Mouse (Mus musculus): ENCODE data around the gene Endog. TPM values are rescaled to one million over a fixed set of nuclear protein-coding genes. Genes with fewer than 3 reads are reported as not detected.
"Not testable (repeated sequence)": the region's sequence is repeated elsewhere in the genome, so short reads cannot be mapped to it uniquely, and the experiment has no call there.

The Endog gene
- polyA plus RNA-seq, 1 experiment from 2014 or later, result 35.3 TPM

DNA sequence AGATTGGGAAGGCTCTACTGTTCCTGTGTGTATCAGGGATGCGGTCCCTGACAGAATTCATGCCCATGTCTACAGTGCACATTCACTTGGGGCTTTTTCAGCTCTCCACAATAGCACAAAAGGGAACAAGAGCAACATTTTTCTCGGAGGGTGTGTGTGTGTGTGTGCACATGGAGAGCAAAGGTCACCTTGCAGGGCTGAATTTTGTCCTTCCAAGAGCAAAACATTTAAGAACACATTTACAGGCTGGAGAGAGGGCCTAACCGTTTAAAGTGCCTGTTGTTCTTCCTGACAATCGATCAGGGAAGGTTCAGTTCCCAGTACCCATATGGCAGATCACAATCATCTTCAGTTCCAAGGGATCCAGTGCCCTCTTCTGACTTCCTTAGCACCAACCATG, 41.1 kb upstream of the Endog start:
- Histone ChIP-seq H3K9me3 (ENCODE audit: control insufficient read depth, low read length) (no peaks in the 10 kb centered on the region), H3K4me3 (ENCODE audit: low read depth, low read length) (no peak overlapping the region), H3K27me3 (ENCODE audit: control insufficient read depth, insufficient read depth, low read length) (no peaks in the 10 kb centered on the region), H3K9ac (ENCODE audit: low read length) (no peak overlapping the region), H3K4me1 (replicated peaks; ENCODE audit: control insufficient read depth, insufficient read depth) (peaks cover 7% of the 10 kb centered on the region), H3K27ac (replicated peaks) (no peak overlapping the region), H3K4me2 (replicated peaks; ENCODE audit: low read depth) (no peak overlapping the region), H3K36me3 (ENCODE audit: control insufficient read depth, insufficient read depth, low read length) (no peaks in the 10 kb centered on the region)
- 73% methylated on average over 4 of the region's 4 CpGs for WGBS
- DNase-seq (ENCODE audit: low spot score) (no peak), ATAC-seq (ENCODE audit: low FRiP score, low TSS enrichment) (no peak)
- TF ChIP-seq EP300 (optimal IDR thresholded peaks at IDR 0.05), result no peak
- no peak for TF ChIP-seq CTCF (IDR thresholded peaks at IDR 0.05; ENCODE audit: low read depth)

DNA sequence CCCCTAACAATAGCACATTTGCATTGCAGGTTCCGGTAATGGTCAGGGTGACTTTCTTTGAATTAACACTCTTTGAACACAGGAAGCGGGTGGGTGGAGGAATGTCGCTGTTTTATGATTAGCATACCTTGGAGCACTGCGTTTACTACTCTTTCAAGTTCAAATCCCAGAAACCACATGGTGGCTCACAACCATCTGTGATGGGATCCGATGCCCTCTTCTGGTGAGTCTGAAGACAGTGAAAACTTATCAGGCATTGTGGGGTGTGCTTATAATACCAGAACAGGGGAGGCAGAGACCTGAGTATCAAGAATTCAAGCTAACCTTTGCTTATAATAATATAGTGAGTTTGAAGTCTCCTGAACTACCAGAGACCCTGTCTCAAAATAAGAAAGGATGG, 40.1 kb upstream of the Endog start:
- H3K27ac ChIP-seq (replicated peaks); H3K4me1 ChIP-seq (replicated peaks; ENCODE audit: control insufficient read depth, insufficient read depth); H3K9me3 ChIP-seq (ENCODE audit: control insufficient read depth, low read length); DNase-seq (ENCODE audit: low spot score); H3K36me3 ChIP-seq (ENCODE audit: control insufficient read depth, insufficient read depth, low read length); ATAC-seq (ENCODE audit: low FRiP score, low TSS enrichment); H3K27me3 ChIP-seq (ENCODE audit: control insufficient read depth, insufficient read depth, low read length); H3K9ac ChIP-seq (ENCODE audit: low read length); H3K4me2 ChIP-seq (replicated peaks; ENCODE audit: low read depth); H3K4me3 ChIP-seq (ENCODE audit: low read depth, low read length): not testable (repeated sequence)
- TF ChIP-seq CTCF (IDR thresholded peaks at IDR 0.05; ENCODE audit: low read depth), result peak; percentile 36
- WGBS, result 63% methylated on average over 5 of the region's 5 CpGs

DNA sequence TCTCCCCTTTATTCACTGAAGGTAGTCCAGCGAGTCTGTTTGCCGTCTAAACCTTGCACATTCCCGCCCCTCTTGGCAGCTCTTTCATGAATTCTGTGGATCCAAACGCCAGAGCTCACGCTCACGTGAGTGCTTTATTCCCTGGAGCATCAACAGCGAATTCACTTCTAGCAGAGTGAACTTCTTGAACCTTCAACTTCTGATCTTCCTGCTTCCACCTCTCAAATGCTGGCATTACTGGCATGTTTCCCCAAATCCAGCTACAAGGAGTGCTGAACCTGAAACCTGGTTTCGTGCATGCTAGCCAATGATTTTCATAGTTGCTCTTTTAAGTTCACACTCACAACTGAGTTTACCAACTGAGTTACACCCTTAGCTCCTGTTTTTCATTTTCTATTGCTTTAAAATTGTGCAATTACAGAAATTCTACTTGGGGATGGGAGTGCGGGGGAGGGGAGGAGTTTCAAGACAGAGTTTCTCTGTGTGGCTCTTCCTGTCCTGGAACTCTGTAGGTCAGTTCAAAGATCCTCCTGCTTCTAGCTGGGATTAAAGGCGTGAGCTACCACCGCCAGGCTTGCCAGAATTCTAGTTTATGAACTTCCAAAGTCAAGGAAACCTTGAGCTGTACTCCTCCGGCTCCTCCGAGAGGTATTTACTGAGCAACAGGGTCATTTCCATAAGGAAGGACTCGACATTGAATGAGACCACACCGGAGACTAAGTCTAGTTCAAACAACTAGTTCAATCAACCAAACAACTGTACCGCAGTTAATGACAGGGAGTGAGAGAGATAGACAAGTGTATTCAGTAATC, 38.3 kb upstream of the Endog start:
- peak overlapping the region; percentile 84 for H3K9ac ChIP-seq (ENCODE audit: low read length)
- no peak for TF ChIP-seq EP300 (optimal IDR thresholded peaks at IDR 0.05)
- no peak for TF ChIP-seq CTCF (IDR thresholded peaks at IDR 0.05; ENCODE audit: low read depth)
- H3K36me3 ChIP-seq (ENCODE audit: control insufficient read depth, insufficient read depth, low read length), result 0 out of 2 replicates have a peak, but pooled peaks cover 3% of the 10 kb centered on the region
- H3K4me2 ChIP-seq (replicated peaks; ENCODE audit: low read depth), result peak overlapping the region; percentile 85
- H3K4me3 ChIP-seq (ENCODE audit: low read depth, low read length), result peak overlapping the region; percentile 87
- H3K4me1 ChIP-seq (replicated peaks; ENCODE audit: control insufficient read depth, insufficient read depth), result peaks cover 7% of the 10 kb centered on the region
- no peaks in the 10 kb centered on the region for H3K9me3 ChIP-seq (ENCODE audit: control insufficient read depth, low read length)
- H3K27ac ChIP-seq (replicated peaks), result peak overlapping the region; percentile 88
- peak; percentile 18 for ATAC-seq (ENCODE audit: low FRiP score, low TSS enrichment)
- 8% methylated on average over 16 of the region's 16 CpGs for WGBS
- DNase-seq (ENCODE audit: low spot score), result peak; percentile 56
- H3K27me3 ChIP-seq (ENCODE audit: control insufficient read depth, insufficient read depth, low read length), result no peaks in the 10 kb centered on the region

DNA sequence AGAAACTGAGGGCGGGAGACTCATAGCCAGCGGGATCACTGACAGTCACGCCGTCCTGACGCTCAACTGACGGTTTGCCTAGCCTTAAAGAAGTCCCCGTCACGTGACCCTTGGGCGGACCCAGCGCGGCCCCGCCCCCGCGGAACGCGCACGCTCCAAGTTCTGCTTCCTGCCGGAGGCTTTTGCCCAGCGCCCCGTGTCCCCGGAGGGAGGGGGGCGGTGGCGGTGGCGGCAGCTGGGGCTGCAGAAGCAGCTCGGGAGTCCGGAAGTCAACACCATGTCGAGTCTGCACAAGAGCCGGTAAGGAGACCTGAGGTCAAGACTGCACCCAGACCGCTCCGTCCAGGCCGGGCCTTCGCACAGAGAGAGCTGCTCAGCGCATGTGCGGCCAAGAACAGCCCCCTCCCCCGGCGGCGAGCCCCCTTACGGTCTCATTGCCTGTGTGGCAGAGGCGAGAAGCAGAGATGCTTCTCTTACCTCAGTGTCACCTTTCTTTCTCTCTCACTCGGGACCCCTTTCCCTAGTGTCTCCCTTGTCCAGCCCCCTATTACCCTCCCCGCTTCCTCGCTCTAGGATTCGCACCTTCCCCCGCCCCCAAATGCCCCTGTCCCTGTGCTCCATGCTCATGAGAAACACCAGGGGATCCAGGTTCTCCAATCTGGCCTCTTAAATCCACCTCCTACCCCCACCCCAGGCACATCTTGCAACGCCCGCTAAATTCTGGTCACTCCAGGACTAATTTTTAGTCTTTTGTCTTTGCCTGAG, 37.5 kb upstream of the Endog start, which contains the start of gene Tbc1d13:
Gene Tbc1d13, plus strand, starts transcription at position 134 of the 765 bp plus-strand sequence.
- WGBS, result under 1% methylated on average over 45 of the region's 46 CpGs
- DNase-seq (ENCODE audit: low spot score) (peak; percentile 97), ATAC-seq (ENCODE audit: low FRiP score, low TSS enrichment) (peak; percentile 95)
- Histone ChIP-seq H3K27ac (replicated peaks) (peak within 1 kb of the TSS; percentile 88), H3K9ac (ENCODE audit: low read length) (peak within 1 kb of the TSS; percentile 84), H3K27me3 (ENCODE audit: control insufficient read depth, insufficient read depth, low read length) (no peaks in the 10 kb centered on the region), H3K4me3 (ENCODE audit: low read depth, low read length) (peak within 1 kb of the TSS; percentile 87), H3K4me2 (replicated peaks; ENCODE audit: low read depth) (peak within 1 kb of the TSS; percentile 85), H3K36me3 (ENCODE audit: control insufficient read depth, insufficient read depth, low read length) (0 out of 2 replicates have a peak, but pooled peaks cover 3% of the 10 kb centered on the region), H3K9me3 (ENCODE audit: control insufficient read depth, low read length) (no peaks in the 10 kb centered on the region), H3K4me1 (replicated peaks; ENCODE audit: control insufficient read depth, insufficient read depth) (peaks cover 7% of the 10 kb centered on the region)
- TF ChIP-seq EP300 (optimal IDR thresholded peaks at IDR 0.05), result peak; percentile 43
- peak; percentile 8; the same call in 1 of the 2 replicates for TF ChIP-seq CTCF (IDR thresholded peaks at IDR 0.05; ENCODE audit: low read depth)

DNA sequence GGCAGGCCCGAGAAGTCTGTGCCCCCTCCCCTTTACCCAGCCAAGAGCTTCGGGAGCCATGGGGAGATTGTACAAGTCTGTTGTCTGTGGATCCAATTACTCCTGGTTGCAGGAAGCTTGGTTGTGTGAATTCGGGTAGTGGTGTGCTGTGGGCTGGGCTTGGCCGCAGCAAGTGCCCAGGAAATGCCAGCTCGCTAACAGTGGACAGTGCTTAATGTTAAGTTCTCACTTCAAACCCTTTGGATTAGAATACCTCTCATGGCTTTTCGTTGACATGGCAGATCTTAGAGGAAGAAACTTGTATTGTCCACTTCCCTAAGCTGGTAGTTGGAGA, 36.9 kb upstream of the Endog start:
- peak; percentile 3; the same call in 1 of the 2 replicates for ATAC-seq (ENCODE audit: low FRiP score, low TSS enrichment)
- no peaks in the 10 kb centered on the region for H3K9me3 ChIP-seq (ENCODE audit: control insufficient read depth, low read length)
- no peaks in the 10 kb centered on the region for H3K27me3 ChIP-seq (ENCODE audit: control insufficient read depth, insufficient read depth, low read length)
- peak overlapping the region; percentile 85 for H3K4me2 ChIP-seq (replicated peaks; ENCODE audit: low read depth)
- peak overlapping the region; percentile 88 for H3K27ac ChIP-seq (replicated peaks)
- peak overlapping the region; percentile 87 for H3K4me3 ChIP-seq (ENCODE audit: low read depth, low read length)
- peak overlapping the region; percentile 84 for H3K9ac ChIP-seq (ENCODE audit: low read length)
- DNase-seq (ENCODE audit: low spot score), result no peak
- no peak for TF ChIP-seq CTCF (IDR thresholded peaks at IDR 0.05; ENCODE audit: low read depth)
- no peak for TF ChIP-seq EP300 (optimal IDR thresholded peaks at IDR 0.05)
- 0 out of 2 replicates have a peak, but pooled peaks cover 3% of the 10 kb centered on the region for H3K36me3 ChIP-seq (ENCODE audit: control insufficient read depth, insufficient read depth, low read length)
- 14% methylated on average over 6 of the region's 6 CpGs for WGBS
- peaks cover 7% of the 10 kb centered on the region for H3K4me1 ChIP-seq (replicated peaks; ENCODE audit: control insufficient read depth, insufficient read depth)
